Mouse (Mus musculus): Measurements from ENCODE around the gene 1700029I15Rik. TPM values are rescaled to one million over a fixed set of nuclear protein-coding genes. Genes with fewer than 3 reads are reported as not detected.

The 1700029I15Rik gene
- polyA plus RNA-seq, 1 experiment: 3.2 TPM

DNA sequence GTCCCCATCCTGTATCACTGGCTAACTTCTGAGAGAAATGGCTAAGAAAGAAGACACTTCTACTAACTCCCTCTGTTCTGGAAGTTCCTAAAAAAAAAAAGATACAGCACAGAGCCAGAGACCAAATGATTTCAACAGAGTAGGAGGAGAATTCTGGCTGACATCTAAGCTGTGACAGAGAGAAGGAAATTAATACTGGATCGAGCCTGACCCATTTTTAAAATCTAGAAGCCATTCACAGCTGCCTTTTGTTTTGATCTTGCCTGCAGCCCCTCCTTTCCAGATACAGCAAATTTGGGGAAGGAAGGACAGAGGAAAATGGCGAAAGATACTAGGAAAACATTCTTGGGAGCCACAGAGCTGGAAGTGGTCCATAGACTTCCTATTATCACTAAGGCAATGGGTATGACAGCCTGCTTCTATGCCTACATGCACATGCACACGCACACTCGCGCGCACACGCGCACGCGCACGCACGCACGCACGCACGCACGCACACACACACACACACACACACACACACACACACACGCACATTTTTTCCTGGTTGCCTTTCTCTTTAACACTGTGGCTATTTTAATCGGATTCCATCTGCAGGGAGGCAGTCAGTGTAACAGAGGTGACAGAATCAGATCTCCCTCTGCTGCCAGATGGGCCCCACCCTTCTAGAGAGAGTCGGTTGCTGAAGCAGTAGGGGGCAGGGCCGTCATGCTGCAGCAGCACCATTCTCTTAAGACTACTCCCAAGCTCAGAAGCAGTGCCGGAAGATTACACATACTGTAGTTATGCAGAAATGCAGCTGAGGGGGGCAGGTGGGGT is 48.6 kb downstream of the 1700029I15Rik start:
- peaks cover 53% of the 10 kb centered on the region for H3K4me1 ChIP-seq (ENCODE audit: control insufficient read depth, insufficient read depth, low read length)

DNA sequence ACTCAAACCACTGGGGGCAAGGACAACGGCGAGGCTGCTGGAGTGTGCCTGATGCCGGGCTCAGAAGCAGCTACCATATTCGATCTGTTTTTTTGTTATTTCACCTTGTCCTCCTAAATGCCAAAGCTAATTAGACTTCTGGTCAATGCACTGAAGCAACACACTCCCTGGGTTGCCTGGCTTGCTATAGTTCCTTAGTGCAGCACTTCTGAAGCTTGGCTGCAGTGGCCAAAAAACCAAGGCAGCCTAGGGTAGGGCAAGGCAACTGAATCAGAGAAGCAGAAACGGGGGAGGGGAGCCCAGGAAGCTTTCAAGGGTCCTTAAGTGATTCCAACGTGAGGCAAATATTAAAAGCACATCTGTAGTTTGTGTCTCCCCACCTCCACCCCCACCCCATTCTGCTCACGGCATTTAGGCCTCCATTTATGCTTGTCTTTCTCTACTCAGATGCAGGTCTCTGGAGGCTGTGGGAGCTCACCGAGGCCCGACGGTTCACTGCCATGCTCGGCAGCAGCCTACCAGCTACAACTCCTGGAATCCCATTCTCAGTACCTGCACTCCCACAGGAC is 49.4 kb downstream of the 1700029I15Rik start:
- DNase-seq: no peak
- 29% methylated on average over 11 of the region's 11 CpGs for WGBS
- no peak for TF ChIP-seq POLR2A (IDR thresholded peaks at IDR 0.05; ENCODE audit: borderline replicate concordance, extremely low read depth, low read depth, low read length)
- TF ChIP-seq CTCF (IDR thresholded peaks at IDR 0.05; ENCODE audit: insufficient read depth, low read length): no peak
- Histone ChIP-seq H3K4me1 (ENCODE audit: control insufficient read depth, insufficient read depth, low read length) (peaks cover 48% of the 10 kb centered on the region), H3K4me3 (replicated peaks; ENCODE audit: extremely low read depth, low read depth, low read length) (peak overlapping the region; percentile 97)

More for the DNA sequence above, 48.6 kb downstream of the 1700029I15Rik start:
- H3K4me3 ChIP-seq (replicated peaks; ENCODE audit: extremely low read depth, low read depth, low read length): peak overlapping the region; percentile 97
- TF ChIP-seq CTCF (IDR thresholded peaks at IDR 0.05; ENCODE audit: insufficient read depth, low read length) (no peak), POLR2A (IDR thresholded peaks at IDR 0.05; ENCODE audit: borderline replicate concordance, extremely low read depth, low read depth, low read length) (0 out of 2 replicates have a peak, but pooled peaks have one; percentile 12)
- WGBS: 40% methylated on average over 21 of the region's 21 CpGs
- DNase-seq: peak; percentile 56

DNA sequence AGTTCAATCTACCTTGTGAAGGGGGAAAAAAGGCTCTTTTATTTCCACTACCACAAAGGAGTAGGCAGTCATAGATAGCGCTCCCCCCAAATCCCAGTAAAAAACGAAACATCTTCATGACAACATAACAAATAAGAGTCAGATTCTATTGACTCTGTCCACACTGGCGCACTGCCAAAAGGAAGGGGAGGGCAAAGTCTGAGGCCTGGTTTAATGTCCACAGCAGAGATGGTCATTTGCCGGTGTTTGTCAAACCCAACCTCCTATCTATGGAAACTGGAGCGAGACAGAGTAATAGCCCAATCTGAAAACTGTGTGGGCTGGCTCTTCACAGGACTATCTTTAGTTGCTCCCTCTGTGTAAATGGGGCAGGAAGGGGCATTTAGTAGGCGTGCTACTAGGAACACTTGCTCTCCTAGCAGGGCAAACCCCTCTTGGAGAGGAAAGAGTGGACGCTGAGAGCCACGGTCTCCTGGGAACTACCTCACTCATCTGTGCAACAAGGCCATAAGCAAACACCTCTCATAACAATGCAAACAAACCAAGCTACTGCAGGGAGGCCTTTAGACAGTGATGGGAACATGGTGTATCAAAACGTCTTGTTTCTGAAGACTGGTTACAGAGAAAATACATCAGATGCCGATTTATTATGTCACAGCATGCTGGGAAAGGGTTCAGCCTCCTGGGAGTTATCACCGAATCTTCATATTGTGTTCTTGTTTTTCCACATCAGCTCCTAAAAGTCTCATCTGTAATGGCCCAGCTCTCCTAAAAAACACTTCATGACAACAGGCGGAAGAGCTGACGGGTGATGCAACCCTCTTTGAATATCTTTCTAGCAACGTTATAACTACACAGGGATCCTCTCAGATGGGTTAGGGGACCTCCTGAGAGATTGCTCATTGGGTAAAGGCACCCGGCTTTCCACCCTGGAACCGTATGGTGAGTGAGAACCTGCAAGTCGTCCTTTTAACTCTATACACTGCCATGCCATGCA is 50.3 kb downstream of the 1700029I15Rik start:
- peaks cover 41% of the 10 kb centered on the region for H3K4me1 ChIP-seq (ENCODE audit: control insufficient read depth, insufficient read depth, low read length)
- 0 out of 2 replicates have a peak, but pooled peaks have one; percentile 5 for TF ChIP-seq POLR2A (IDR thresholded peaks at IDR 0.05; ENCODE audit: borderline replicate concordance, extremely low read depth, low read depth, low read length)
- TF ChIP-seq CTCF (IDR thresholded peaks at IDR 0.05; ENCODE audit: insufficient read depth, low read length): no peak
- WGBS: 18% methylated on average over 17 of the region's 17 CpGs
- DNase-seq: peak; percentile 74
- H3K4me3 ChIP-seq (replicated peaks; ENCODE audit: extremely low read depth, low read depth, low read length): peak overlapping the region; percentile 97

GRCm38 (mm10) chr2:92433578-92434374 is 51.4 kb downstream of the 1700029I15Rik start, which contains the start of gene Cry2:
Gene Cry2 (minus strand): TSS chr2:92434043.
- Histone ChIP-seq H3K4me1 (ENCODE audit: control insufficient read depth, insufficient read depth, low read length) (peaks cover 36% of the 10 kb centered on the region), H3K4me3 (replicated peaks; ENCODE audit: extremely low read depth, low read depth, low read length) (peak within 1 kb of the TSS; percentile 97)
- WGBS: under 1% methylated on average over 76 of the region's 76 CpGs
- TF ChIP-seq POLR2A (IDR thresholded peaks at IDR 0.05; ENCODE audit: borderline replicate concordance, extremely low read depth, low read depth, low read length) (peak; percentile 91), CTCF (IDR thresholded peaks at IDR 0.05; ENCODE audit: insufficient read depth, low read length) (no peak)
- peak; percentile 98 for DNase-seq

DNA sequence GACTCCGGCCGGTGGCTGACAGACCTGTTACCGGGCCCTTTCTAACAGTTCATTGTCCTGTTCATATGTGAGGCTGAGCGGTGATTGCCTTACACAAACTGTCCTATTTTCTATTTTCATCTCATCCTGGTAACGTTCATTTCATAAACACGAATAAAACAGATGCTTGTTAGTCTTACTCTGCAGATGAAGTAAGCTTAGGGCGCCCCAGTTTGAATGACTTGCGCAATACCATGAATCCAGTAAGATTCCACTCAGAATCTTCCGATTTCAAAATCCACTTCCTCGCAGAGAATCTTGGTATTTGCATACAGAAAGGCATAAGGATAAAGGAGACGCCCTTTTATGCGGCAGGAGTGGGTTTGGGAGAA is 52.0 kb downstream of the 1700029I15Rik start:
- DNase-seq: no peak
- TF ChIP-seq POLR2A (IDR thresholded peaks at IDR 0.05; ENCODE audit: borderline replicate concordance, extremely low read depth, low read depth, low read length): no peak
- no peak for TF ChIP-seq CTCF (IDR thresholded peaks at IDR 0.05; ENCODE audit: insufficient read depth, low read length)
- Histone ChIP-seq H3K4me1 (ENCODE audit: control insufficient read depth, insufficient read depth, low read length) (peaks cover 34% of the 10 kb centered on the region), H3K4me3 (replicated peaks; ENCODE audit: extremely low read depth, low read depth, low read length) (peak overlapping the region; percentile 66)
- 4% methylated on average over 12 of the region's 12 CpGs for WGBS

- 46% methylated on average over 6 of the region's 6 CpGs for WGBS
- Histone ChIP-seq H3K4me1 (ENCODE audit: control insufficient read depth, insufficient read depth, low read length) (peaks cover 30% of the 10 kb centered on the region), H3K4me3 (replicated peaks; ENCODE audit: extremely low read depth, low read depth, low read length) (no peak overlapping the region)
- DNase-seq: no peak
- no peak for TF ChIP-seq POLR2A (IDR thresholded peaks at IDR 0.05; ENCODE audit: borderline replicate concordance, extremely low read depth, low read depth, low read length)
- no peak for TF ChIP-seq CTCF (IDR thresholded peaks at IDR 0.05; ENCODE audit: insufficient read depth, low read length)
Measured at GRCm38 (mm10) chr2:92435023-92435422, 52.7 kb downstream of the 1700029I15Rik start.

Other genes starting within 250 kb of the 1700029I15Rik start
- 42.8 and 47.4 TPM in 2 replicates for gene Pex16, start 7.9 kb upstream of the 1700029I15Rik start, polyA plus RNA-seq (2012; rRNA removed)
- 15.9 and 18.5 TPM in 2 replicates for gene Large2, start 7.7 kb upstream of the 1700029I15Rik start, polyA plus RNA-seq (2012; rRNA removed)
- 18.3 and 23.2 TPM in 2 replicates for gene Mapk8ip1, start 18.7 kb downstream of the 1700029I15Rik start, polyA plus RNA-seq (2012; rRNA removed)
- gene Cry2, start 51.5 kb downstream of the 1700029I15Rik start, polyA plus RNA-seq (2012; rRNA removed): 37.5 and 40.7 TPM in 2 replicates
- 43.9 and 49.0 TPM in 2 replicates for gene Slc35c1, start 78.0 kb downstream of the 1700029I15Rik start, polyA plus RNA-seq (2012; rRNA removed)
- gene Chst1, start 217.2 kb downstream of the 1700029I15Rik start, polyA plus RNA-seq (2012; rRNA removed): 40.6 and 40.7 TPM in 2 replicates